Mouse (Mus musculus) layer of hippocampus, adult 9-10 months (tissue): ENCODE data around the gene Kcnk18.

Experiments used
- DNase-seq: peaks from one replicate; pipeline ENCODE4 v3.0.0; 2022; ENCODE audit warnings: low spot score

Gene Kcnk18

DNA sequence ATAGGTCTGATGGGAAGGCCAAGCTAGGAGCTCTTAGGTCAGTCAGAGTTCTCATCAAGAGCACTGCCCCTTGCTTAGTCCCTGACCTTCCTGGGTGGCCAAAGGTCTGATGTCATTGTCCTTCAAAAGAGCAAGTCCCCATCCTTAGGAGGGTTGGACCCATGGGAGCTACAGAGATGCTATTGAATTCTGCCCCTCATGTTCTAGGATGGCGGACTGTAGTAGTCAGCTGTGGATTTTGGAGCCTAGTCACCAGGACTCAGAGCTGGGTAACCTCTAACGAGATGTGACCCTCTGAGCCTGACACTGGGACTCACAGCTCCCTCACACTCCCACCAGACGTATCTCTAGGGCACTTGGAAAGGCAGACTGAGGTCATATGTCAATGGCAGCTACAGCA lies 9.4 kb downstream of the Kcnk18 start:
- no peak for DNase-seq

DNA sequence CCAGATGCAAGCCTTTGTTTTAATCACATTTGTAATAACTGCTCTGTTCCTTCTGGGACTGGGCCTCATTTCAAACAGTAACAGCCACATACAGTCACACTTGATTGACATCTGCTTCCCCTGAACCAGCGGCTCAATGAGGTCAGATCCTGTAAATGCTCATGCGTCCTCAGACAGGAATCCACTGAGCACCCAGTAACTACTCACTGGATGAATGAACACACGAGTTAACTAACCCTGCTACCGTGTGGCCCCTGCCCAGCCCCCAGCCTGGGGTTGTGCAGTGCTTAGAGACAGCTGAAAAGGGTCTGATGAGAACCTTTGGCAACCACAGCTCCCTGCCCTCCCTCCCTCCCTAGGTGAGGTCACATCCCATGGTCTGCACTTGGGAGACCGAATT lies 13.8 kb downstream of the Kcnk18 start:
- no peak for DNase-seq

DNA sequence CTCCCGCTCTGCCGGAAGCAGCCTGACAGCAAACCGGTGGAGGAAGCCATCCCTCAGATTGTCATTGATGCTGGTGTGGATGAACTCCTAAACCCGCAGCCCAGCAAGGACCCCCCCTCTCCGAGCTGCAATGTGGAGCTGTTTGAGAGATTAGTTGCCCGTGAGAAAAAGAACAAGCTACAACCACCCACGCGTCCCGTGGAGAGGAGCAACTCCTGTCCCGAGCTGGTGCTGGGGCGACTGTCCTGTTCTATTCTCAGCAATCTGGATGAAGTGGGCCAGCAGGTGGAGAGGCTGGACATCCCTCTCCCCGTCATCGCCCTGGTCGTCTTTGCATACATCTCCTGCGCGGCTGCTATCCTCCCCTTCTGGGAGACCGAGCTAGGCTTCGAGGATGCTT lies 16.0 kb downstream of the Kcnk18 start:
- DNase-seq, result no peak

DNA sequence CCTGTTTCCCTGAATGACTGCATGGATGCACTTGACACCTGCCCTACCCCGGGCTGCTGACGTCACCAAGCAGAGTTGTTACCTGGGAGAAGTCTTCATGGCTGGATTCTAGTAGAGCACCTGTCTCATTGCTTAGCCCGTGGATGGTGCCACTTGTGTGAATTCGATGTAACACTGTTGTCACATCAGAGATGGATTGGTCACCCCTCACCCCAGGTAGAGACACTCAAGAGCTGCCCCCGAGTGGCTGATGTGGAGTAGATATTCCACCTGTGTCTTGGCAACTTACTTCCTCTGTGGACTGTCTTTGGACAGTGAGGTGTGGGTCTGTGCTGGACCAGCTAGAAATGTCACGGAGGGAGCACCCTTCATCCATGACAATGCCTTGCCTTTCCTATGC lies 17.0 kb downstream of the Kcnk18 start:
- DNase-seq, result no peak

DNA sequence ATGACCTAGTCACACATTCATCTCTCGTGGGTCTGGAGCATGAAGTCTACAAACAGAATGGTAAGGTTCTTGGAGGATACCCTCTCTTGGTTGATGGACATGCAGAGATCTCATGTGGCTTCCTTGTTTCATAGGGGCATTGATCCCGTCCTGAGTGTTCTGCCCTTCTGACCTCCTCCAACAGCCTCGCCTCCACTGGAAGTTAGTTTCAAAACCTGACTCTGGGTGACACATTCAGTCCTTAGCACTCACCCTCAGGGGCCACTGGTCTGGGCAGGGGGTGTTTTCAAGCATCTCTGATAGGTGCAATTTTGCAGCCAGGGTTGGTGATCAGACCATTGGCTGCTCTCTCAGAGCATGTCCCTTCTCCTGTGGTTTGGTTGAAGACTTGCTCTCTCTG lies 19.6 kb downstream of the Kcnk18 start:
- no peak for DNase-seq

DNA sequence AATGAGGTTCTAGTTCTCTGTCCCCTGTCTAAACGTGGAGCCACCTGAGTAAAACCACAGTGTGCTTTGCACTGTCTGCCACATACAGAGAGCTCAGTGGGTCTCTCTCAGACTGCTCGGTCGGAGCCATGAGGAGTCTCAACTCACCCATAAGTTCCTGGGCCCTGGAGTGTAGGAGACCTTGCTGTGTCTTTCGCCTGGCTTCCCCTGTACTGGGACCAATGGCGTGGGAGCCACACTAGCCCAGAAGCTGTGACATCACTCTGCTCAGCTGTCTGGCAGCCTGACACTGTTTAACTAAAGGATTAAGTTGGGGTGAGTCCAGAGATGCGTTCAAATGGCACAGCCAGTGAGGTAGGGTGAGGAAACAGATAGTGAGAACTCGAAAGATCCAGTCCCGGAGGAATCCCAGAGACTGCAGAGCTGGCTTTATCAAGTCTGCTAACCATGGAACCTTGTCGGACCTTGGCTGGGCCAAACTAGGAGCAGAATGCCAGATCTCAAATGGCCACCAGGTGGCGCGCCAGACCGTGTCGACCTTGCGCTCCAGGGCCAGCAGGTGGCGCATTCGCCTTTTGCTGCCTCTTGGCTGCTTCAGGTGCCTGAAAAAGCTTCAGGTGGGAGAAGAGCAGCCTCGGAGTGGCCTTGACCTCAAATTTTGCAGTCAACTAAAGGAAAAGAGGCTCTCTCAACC lies 20.3 kb downstream of the Kcnk18 start:
- DNase-seq, result peak; percentile 70

DNA sequence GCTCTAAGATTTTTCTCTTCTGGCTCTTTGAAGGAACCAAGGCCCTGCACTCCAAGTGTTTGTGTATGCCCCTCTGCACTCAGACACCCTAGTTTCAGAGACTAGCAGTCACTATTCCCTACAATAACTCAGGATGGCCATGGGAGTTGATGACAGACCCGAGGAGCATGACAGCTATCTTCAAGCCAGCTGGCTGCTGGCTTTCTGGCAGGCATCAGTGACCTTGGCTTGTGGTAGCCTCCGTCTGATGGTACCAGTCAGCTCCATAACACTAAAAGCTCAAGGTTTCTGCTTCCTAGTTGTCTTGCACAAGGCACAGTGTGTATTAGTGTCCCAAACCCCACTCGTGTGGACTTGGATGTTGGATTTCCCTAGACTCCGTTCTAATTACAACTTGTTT lies 23.0 kb downstream of the Kcnk18 start:
- DNase-seq, result no peak

DNA sequence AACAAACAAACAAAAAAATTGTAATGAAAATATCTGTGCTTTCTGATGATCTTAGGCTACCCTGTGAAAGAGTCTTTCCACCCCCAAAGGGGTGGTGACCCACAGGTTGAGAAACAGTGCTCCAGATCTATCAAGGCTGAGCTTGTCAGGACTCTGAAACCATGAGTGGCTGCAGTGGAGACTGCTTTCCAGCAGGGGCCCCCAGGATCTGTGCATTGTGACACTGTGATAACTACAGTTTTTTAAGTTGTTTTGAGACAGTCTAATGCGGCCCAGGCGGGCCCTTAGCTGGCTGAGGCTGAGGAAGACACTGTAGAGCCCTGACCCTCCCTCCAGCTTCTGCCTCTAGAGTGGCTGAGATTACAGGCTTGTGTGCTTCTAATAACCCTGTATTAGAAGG lies 24.0 kb downstream of the Kcnk18 start:
- no peak for DNase-seq

DNA sequence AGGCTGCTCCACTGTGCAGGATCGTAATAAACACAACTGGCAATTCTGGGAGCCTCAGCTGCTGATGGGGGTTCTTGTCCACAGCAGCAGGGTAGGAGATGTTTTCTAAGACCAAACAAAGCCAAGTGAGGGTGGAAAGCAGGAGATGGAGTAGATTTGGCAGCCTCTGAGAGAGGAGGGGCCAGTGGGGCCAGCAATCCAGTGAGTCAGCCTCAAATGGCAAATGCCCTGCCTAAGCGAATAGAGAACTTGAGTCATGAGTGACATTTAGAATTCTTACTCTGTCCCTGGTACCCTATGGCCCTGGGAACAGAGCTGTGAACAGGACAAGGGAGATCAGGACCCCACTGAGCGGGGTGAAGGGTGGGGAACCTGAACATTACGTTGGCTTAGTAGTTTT lies 29.1 kb downstream of the Kcnk18 start:
- DNase-seq, result no peak

DNA sequence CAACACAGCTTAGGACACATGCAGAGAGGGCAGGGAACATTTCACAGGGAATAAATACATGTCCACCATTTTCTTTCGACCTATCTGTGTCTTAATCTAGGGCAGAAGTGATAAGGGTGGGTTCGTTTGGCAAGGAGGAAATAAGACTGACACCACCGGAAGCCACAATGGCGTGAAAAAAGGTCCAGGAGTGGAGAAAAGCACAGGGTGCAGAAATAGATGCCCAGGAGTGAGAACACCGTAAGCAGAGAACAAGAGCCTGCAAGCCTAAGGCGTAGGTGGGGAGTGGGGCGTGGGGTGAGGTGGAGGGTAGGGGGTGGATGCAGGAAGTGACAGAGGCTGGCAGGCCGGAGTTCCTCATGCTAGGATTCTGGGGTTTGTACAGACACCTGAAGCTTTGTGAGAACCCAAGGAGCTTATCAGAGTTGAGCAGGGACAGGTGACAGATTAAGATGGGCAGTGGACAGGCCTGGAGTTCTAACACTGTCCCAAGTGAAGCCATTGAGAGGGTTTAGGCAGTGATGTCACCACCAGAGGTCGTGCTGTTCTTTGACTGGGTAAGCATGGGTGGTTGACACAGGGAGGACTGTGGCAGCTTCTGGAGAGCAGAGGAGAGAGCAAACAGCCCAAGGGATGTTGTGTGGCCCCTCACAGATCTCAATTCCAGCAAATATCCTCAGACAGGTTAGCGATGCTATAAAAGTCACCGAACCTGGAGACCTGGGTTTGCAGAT lies 29.7 kb downstream of the Kcnk18 start:
- no peak for DNase-seq

DNA sequence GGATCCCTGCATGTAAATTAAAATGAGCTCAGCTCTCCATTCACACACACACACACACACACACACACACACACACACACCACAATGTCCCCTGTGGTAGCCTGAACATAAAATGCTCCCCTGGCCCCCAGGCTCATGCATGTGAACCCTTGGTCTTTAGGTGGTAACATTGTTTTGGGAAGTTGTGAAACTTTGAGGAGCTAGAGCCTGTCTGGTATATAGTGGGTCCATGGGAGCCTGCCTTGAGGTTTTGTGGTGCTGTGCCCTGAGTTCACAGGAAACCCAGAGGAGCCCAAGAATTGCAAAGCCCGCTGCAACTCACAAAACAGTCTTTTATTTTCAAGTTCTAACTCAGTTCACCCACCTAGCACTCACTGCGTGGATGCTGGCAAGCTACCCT lies 33.6 kb downstream of the Kcnk18 start:
- DNase-seq, result no peak

DNA sequence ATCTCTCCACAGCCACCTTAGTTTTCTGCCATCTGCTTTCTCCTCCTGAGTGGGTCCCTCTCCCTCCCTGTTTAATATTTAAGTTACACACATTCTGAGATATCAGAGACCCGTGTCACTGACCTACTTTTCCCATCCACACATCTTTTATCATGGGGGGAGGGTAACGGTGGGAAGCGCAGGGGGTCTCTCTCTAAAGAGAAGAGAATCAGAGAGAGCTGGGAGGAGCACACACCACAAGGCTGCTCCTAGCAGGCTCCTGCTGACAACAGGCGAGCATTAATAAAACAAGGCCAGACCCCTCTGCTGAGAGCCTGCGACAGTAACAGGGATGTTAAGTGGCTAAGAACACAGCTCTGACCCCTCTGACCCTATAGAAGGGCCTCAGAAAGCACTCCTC lies 40.6 kb downstream of the Kcnk18 start:
- DNase-seq, result no peak

DNA sequence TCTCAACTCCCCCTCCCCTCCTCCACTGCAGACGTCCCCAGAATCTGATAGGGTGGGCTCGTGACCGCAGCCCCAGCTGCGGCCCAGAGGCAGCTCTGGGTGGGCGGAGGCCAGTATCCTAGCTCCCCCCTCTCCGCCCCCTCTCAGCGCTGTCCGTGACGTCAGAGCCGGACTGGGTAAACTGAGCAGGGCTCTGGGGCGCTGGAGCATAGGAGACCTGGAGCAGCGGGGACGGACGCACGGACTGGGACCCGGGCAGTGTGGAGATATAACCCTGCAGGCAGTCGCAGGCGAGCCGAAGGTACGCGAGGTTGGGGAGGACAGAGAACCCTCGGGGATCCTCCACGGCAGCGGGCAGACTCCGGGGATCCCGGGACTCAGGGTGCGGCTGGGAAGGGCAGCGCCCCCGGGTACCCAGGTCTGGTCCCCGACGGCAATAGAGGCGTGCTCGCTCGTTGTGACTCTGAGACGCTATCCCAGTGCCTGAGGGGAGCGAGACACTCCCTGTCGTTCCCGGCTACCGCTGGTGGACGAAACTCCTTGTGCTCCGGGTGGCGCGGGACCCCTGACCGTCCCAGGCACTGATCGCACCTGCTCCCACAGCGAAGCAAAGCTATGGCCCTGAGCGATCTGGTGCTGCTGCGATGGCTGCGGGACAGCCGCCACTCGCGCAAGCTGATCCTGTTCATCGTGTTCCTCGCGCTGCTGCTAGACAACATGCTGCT lies 41.9 kb downstream of the Kcnk18 start, which contains the start of gene Slc18a2:
Gene Slc18a2 (plus strand): TSS at position 179 of the 725 bp plus-strand sequence.
- no peak for DNase-seq

DNA sequence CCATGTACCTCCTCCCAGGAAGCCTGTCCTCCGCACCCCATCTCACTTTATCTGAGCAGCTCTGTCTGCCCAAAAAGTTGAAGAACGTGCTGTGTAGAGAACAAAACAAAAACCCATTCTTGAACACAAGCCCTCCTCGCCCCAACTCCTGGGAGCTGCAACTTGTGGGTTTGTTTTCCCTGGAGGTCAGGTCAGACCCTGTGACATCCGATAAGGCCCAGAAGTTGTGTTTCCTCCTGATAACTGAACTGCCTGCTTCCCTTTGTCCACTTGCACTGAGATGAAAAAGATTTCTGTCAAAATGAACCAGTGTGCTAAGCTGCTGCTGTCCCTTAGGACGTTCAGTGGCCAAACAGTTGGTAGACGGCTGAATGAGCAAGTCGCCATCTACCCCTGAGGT lies 42.6 kb downstream of the Kcnk18 start:
- no peak for DNase-seq

DNA sequence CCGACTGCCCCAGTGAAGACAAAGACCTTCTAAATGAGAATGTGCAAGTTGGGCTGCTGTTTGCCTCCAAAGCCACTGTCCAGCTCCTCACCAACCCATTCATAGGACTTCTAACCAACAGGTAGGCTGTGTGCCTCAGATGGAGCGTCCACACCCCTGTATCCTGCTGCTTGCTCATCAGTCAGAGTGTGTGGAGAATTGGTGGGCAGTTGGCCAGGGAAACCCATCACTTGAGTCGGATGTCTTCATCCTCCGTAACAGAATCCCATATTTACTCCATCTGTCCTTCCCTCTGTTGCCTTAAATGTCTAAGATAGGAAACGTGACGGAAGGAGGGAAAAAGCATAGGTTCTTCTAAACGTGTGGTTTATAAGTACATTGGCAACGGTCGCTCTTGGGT lies 44.2 kb downstream of the Kcnk18 start:
- no peak for DNase-seq

DNA sequence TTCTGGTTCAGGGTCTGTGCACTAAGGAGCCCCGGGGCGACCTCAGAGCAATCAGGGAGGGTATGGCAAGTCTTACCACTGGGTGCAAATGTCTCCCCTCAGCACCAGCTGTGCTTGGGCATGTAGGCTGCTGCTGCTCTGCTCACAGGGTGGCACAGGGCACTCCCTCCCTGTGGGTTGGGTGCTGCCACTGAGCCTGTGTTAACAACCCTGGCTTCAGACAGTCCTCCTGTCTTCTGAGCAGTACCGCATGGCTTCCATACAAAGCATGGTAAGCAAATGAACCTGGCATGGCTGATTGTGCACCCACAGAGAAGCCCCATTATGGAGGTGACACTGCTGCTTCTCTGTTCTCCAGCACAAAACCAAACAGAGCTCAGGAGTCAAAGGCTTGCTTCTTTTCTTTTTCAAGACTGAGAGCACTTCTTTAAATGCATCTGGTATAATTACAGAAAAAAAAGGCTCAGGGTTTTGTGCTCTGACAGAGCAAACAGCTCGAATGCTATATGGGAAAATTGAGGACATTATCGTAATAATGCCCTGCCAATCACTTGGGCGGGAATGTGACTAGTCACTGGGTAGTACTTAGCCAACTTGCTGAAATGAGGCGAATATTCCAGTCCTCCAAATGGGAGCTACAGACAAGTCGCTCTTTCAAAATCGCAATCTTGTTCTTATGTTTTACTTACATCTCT lies 46.0 kb downstream of the Kcnk18 start:
- no peak for DNase-seq

DNA sequence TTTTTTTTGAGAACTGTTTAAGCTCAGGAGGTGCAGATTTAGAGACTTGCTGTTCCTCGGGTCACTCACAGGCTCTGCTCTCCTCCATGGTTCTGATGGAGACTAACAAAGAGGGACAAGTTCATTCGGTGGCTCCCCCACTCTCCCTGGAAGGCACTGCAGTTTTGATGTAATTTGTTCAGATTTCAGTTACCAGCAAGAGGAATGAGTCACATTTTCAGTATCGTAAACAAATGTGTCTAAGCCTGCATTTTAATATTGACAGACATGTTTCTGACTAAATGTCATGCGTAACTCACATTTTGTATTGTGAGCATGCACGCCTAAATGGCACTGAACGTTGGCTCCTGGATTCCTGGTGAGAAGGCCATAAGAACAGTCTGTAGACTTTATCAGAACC lies 46.9 kb downstream of the Kcnk18 start:
- no peak for DNase-seq

DNA sequence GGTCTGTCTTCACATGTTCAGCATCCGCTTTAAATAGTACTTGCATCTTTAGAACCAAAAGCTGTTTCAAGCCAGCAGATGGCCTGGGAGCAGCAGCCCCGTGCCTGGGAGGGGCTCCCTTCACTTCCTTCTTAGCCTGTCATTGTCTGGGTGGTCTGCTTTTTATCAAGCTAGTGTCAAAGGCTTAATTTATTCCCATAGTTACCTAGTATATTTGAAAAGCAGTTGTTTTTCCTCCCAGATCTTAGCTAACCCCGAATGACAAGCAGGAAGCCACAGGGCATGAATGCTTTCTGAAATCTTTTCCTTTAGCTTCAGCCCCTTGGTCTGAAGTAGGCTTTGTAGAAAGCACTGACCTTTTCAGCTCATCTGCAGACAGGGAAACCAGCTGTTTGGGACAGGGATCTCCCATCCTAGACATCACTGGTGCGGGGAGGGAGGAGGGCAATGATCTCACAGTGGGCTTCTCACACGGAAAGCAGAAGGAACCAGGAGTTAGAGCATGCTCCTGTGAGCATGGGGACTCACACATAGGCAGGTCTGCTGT lies 48.5 kb downstream of the Kcnk18 start:
- no peak for DNase-seq

DNA sequence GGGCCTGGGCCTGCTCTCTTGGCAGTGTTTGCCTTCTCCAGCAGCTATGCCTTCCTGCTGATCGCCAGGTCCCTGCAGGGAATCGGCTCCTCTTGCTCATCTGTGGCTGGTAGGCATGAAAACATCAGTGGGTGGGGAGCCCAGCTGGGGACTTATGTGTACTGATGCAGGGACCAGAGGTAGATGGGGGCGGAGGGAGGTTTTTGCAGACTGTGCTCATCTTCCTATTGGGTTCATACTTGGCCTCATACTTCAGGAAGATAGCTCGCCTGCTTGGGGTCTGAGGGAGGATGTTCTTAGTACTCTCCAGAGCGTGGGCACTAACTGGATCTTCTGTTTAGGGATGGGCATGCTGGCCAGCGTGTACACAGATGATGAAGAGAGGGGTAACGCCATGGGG lies 54.2 kb downstream of the Kcnk18 start:
- DNase-seq, result no peak

DNA sequence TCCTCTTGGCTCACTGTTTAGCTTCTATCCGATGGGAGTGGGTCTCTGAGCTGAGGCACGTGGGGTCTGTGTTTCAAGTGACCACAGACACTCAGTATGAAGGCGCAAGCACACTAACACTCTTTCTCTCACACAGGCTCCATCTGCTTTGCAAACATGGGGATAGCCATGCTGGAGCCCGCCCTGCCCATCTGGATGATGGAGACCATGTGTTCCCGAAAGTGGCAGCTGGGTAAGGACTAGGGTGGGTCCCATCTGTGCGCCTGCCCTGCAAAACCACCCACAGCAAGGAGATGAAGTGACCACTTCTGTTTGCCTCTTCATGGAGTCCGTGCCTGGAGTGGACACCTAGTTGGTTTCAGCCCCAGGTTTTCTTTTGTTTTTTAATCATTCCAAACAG lies 57.3 kb downstream of the Kcnk18 start:
- no peak for DNase-seq

DNA sequence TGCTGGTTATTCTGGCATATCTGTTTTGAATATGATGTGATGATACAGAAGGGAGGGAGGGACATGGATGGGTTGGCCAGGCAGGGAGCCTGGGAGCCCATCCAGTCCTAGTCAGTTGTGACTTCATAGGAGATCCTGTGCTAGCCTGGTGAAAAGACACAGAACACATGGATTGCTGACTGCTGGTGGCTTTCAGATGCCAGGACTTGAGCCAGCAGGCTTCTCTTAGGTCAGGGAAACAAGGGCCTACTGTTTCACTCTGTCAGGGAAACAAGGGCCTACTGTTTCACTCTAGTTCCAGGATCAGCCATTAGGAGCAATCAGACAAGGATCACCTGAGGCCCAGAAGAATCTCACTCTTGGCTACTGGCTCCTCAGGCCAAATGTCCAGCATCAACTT lies 61.8 kb downstream of the Kcnk18 start:
- no peak for DNase-seq

DNA sequence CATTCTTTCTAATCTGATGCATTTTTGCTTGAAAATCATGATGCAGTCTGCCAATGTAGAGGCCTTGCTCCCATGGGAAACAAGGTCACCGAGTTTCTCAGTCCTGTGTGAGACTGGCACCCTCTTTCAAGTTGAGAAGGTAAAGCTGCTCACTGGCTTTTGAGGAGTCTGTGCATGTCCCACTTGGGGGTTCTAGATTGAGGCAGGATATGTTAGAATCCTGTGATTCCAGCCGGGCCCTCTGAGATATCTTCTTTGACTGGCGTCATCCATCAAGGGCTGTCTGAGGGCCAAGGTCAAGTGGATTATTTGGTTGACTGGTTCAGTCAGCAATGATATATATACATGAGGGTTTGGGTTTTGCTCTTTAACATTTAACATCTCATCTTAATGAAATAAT lies 63.0 kb downstream of the Kcnk18 start:
- no peak for DNase-seq
